Mouse (Mus musculus): ENCODE measurements around the gene Adcy9. TPM values are rescaled to one million over a fixed set of nuclear protein-coding genes. Genes with fewer than 3 reads are reported as not detected.
A peak's percentile ranks its signal among the peaks of the same experiment; 100 is the strongest.

The Adcy9 gene
- total and polyA plus RNA-seq, 3 experiments = 3.0 to 4.3 TPM; not detected in 1

DNA sequence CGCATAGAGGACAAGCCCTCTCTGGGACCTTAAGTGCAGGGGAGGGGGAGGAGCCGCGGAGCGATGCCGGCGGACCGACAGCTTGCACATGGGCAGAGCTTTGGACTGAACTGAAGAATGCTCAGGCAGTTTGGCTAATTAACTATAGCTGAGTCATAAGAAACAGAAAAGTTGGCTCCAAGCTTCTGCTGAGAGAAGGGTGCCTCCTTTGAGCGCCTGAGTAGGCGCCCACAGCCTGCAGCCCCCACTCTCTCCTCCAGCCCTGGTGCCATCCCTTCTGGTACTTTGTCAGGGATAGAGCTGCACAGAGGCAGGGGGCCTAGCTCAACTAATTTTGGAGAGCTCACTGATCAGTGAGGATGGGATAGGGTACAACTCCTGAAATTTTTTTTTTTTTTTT, 27.9 kb upstream of the Adcy9 start:
- H3K9ac ChIP-seq (ENCODE audit: control insufficient read depth, low read depth, low read length, poor library complexity, severe bottlenecking) = no peak overlapping the region
- peaks cover 0 to 10% of the 10 kb centered on the region in 2 experiments; a peak in 2 of 4 replicates for H3K36me3 ChIP-seq (ENCODE audit: control insufficient read depth in 1 of 2, insufficient read depth in 2 of 2, low read length in 2 of 2)
- no peak overlapping the region for H3K27ac ChIP-seq (ENCODE audit: control insufficient read depth, low read depth, low read length)
- H3K4me3 ChIP-seq (ENCODE audit: control insufficient read depth in 1 of 2, insufficient read depth in 1 of 2, low read depth in 2 of 2, low read length in 2 of 2) = no peak overlapping the region
- peaks cover 3 to 5% of the 10 kb centered on the region in 2 experiments; a peak in 2 of 4 replicates for H3K4me1 ChIP-seq (ENCODE audit: control insufficient read depth in 1 of 2, insufficient read depth in 2 of 2, low read length in 2 of 2)
- peaks cover 0 to 10% of the 10 kb centered on the region in 2 experiments; a peak in 2 of 4 replicates for H3K27me3 ChIP-seq (ENCODE audit: control insufficient read depth in 1 of 2, insufficient read depth in 2 of 2, low read length in 2 of 2)
- TF ChIP-seq ZC3H11A (IDR thresholded peaks at IDR 0.05; ENCODE audit: low read depth, low read length) = no peak
- TF ChIP-seq MAZ (IDR thresholded peaks at IDR 0.05; ENCODE audit: low read depth, low read length) = no peak
- no peaks in the 10 kb centered on the region for H3K79me2 ChIP-seq (ENCODE audit: control insufficient read depth, insufficient read depth, low read length, poor library complexity)
- no peaks in the 10 kb centered on the region for H3K9me3 ChIP-seq (replicated peaks; ENCODE audit: insufficient read depth, low read length)
- no peak for DNase-seq (ENCODE audit: low read depth, low spot score)

DNA sequence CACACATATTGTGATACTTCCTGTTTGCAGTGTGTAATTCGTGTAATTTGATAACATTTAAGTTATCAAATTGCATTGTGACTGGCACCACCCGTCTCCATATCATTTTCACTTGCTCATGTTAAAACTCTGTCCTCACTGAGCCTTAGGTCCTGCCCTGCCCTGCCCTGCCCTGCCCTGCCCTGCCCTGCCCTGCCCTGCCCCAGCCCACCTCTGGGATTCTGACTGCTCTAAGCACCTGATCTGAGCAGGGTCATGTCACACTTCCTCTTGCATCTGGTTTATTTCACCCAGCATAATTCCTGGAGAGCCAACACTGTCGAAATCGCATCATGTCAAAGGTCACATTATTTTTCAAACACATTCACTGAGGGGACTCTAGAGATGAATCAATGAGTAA, 26.1 kb upstream of the Adcy9 start:
- H3K4me3 ChIP-seq (ENCODE audit: control insufficient read depth in 1 of 2, insufficient read depth in 1 of 2, low read depth in 2 of 2, low read length in 2 of 2) = no peak overlapping the region

DNA sequence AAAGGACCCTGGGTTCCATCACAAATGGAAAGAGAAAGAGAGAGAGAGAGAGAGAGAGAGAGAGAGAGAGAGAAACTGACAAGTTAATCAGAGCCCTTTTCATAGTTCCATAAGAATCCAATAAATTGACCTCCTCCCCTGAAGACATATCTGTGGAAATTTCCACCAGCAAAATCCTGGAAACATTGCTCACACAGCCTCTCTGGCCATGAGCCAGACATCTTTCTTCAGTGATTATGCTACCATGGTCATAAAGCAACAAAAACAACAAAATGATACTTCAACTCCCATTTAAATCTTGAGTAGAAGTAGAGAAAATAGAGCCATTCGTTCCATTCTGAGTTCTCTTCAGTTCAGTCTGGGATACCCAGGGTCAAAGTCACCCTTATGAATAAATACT, 24.1 kb upstream of the Adcy9 start:
- no peaks in the 10 kb centered on the region for H3K79me2 ChIP-seq (ENCODE audit: control insufficient read depth, insufficient read depth, low read length, poor library complexity)
- no peaks in the 10 kb centered on the region for H3K27me3 ChIP-seq (ENCODE audit: control insufficient read depth in 1 of 2, insufficient read depth in 2 of 2, low read length in 2 of 2)
- H3K4me3 ChIP-seq (ENCODE audit: control insufficient read depth in 1 of 2, insufficient read depth in 1 of 2, low read depth in 2 of 2, low read length in 2 of 2) = no peak overlapping the region
- H3K9me3 ChIP-seq (replicated peaks; ENCODE audit: insufficient read depth, low read length) = no peaks in the 10 kb centered on the region
- no peak for DNase-seq (ENCODE audit: low read depth, low spot score)
- no peak overlapping the region for H3K27ac ChIP-seq (ENCODE audit: control insufficient read depth, low read depth, low read length)
- TF ChIP-seq MAFK (IDR thresholded peaks at IDR 0.05; ENCODE audit: borderline replicate concordance, low read depth, low read length) (no peak), USF2 (IDR thresholded peaks at IDR 0.05; ENCODE audit: borderline replicate concordance in 1 of 2, insufficient read depth in 1 of 2, low read depth in 1 of 2, low read length in 2 of 2) (no peak), ETS1 (IDR thresholded peaks at IDR 0.05; ENCODE audit: low read depth, low read length) (no peak), E2F4 (IDR thresholded peaks at IDR 0.05; ENCODE audit: borderline replicate concordance, low read depth, low read length) (no peak), ZMIZ1 (IDR thresholded peaks at IDR 0.05; ENCODE audit: low read depth, low read length) (no peak), MYC (IDR thresholded peaks at IDR 0.05; ENCODE audit: low read depth, low read length) (no peak), RCOR1 (IDR thresholded peaks at IDR 0.05; ENCODE audit: low read depth, low read length) (no peak), ZC3H11A (IDR thresholded peaks at IDR 0.05; ENCODE audit: low read depth, low read length) (no peak), MYB (IDR thresholded peaks at IDR 0.05; ENCODE audit: low read depth, low read length) (no peak), UBTF (IDR thresholded peaks at IDR 0.05; ENCODE audit: borderline replicate concordance, insufficient read depth, low read depth, low read length) (no peak), ELF1 (IDR thresholded peaks at IDR 0.05; ENCODE audit: low read depth, low read length) (no peak), CHD1 (IDR thresholded peaks at IDR 0.05; ENCODE audit: low read depth, low read length) (no peak)
- peaks cover 0 to 10% of the 10 kb centered on the region in 2 experiments; a peak in 2 of 4 replicates for H3K36me3 ChIP-seq (ENCODE audit: control insufficient read depth in 1 of 2, insufficient read depth in 2 of 2, low read length in 2 of 2)
- H3K9ac ChIP-seq (ENCODE audit: control insufficient read depth, low read depth, low read length, poor library complexity, severe bottlenecking) = no peak overlapping the region
- H3K4me1 ChIP-seq (ENCODE audit: control insufficient read depth in 1 of 2, insufficient read depth in 2 of 2, low read length in 2 of 2) = peaks cover 3 to 5% of the 10 kb centered on the region in 2 experiments; a peak in 2 of 4 replicates

More for the DNA sequence above, 26.1 kb upstream of the Adcy9 start:
- Histone ChIP-seq H3K36me3 (ENCODE audit: control insufficient read depth in 1 of 2, insufficient read depth in 2 of 2, low read length in 2 of 2) (peaks cover 0 to 10% of the 10 kb centered on the region in 2 experiments; a peak in 2 of 4 replicates), H3K79me2 (ENCODE audit: control insufficient read depth, insufficient read depth, low read length, poor library complexity) (no peaks in the 10 kb centered on the region), H3K27ac (ENCODE audit: control insufficient read depth, low read depth, low read length) (no peak overlapping the region), H3K9ac (ENCODE audit: control insufficient read depth, low read depth, low read length, poor library complexity, severe bottlenecking) (no peak overlapping the region), H3K27me3 (ENCODE audit: control insufficient read depth in 1 of 2, insufficient read depth in 2 of 2, low read length in 2 of 2) (peaks cover 0 to 4% of the 10 kb centered on the region in 2 experiments; a peak in 2 of 4 replicates), H3K4me1 (ENCODE audit: control insufficient read depth in 1 of 2, insufficient read depth in 2 of 2, low read length in 2 of 2) (peaks cover 3 to 5% of the 10 kb centered on the region in 2 experiments; a peak in 2 of 4 replicates), H3K9me3 (replicated peaks; ENCODE audit: insufficient read depth, low read length) (no peaks in the 10 kb centered on the region)
- TF ChIP-seq TBP (IDR thresholded peaks at IDR 0.05; ENCODE audit: low read depth, low read length) = no peak
- 0 out of 2 replicates have a peak, but pooled peaks have one; percentile 9 for TF ChIP-seq ETS1 (IDR thresholded peaks at IDR 0.05; ENCODE audit: low read depth, low read length)
- peak; percentile 32 for DNase-seq (ENCODE audit: low read depth, low spot score)

Measured in MEL (cell line).